Mouse (Mus musculus) forebrain, embryonic 13.5 days (tissue): ENCODE data around the gene Mroh2a. TPM values are rescaled to one million over a fixed set of nuclear protein-coding genes. Genes with fewer than 3 reads are reported as not detected.
A peak's percentile ranks its signal among the peaks of the same experiment; 100 is the strongest.

Experiments
- ATAC-seq: fragments of 200-750 bp; cut with Nextera tagmentation; 2 replicates; pipeline ENCODE4 v1.8.0; 2017
- H3K27ac ChIP-seq: fragments of 300-500 bp; sonication (generic); 2 replicates; pipeline ENCODE4 v1.5.1; 2015; ENCODE audit warnings: inconsistent platforms, mild to moderate bottlenecking, moderate library complexity
- H3K27me3 ChIP-seq: fragments of 300-500 bp; sonication (generic); 2 replicates; pipeline ENCODE4 v1.6.1; 2015; ENCODE audit warnings: mild to moderate bottlenecking, inconsistent platforms
- H3K36me3 ChIP-seq: fragments of 300-500 bp; sonication (generic); 2 replicates; pipeline ENCODE4 v1.6.1; 2015; ENCODE audit warnings: mild to moderate bottlenecking, inconsistent platforms; ENCODE audit not compliant: poor library complexity, severe bottlenecking
- H3K4me1 ChIP-seq: fragments of 300-500 bp; sonication (generic); 2 replicates; pipeline ENCODE4 v1.6.1; 2015; ENCODE audit warnings: inconsistent platforms
- H3K4me2 ChIP-seq: fragments of 300-500 bp; sonication (generic); 2 replicates; pipeline ENCODE4 v1.6.1; 2015; ENCODE audit warnings: inconsistent platforms, mild to moderate bottlenecking, moderate library complexity
- H3K4me3 ChIP-seq: fragments of 300-500 bp; sonication (generic); 2 replicates; pipeline ENCODE4 v1.5.1; 2015; ENCODE audit warnings: mild to moderate bottlenecking, inconsistent platforms
- H3K9ac ChIP-seq: fragments of 300-500 bp; sonication (generic); 2 replicates; pipeline ENCODE4 v1.6.1; 2015; ENCODE audit warnings: mild to moderate bottlenecking, inconsistent platforms
- H3K9me3 ChIP-seq: fragments of 300-500 bp; sonication (generic); replicated peaks from 2 replicates; pipeline ENCODE4 v1.6.1; 2016; ENCODE audit warnings: inconsistent platforms
- WGBS: fragments of 180-500 bp; shearing (Covaris S2); methylation state at CpG from one replicate; pipeline ENCODE4 v1.1.7; 2015; 5-methylcytosine and 5-hydroxymethylcytosine counted together
- polyA plus RNA-seq: library from polyadenylated mRNA; unstranded; fragments of >200 nt; fragmentation: Nextera tagmentation; extraction: Ambion mirVana; gene quantifications from 2 replicates; pipeline ENCODE4 v1.2.1, GENCODE M21; 2015

Mroh2a gene
- polyA plus RNA-seq, 1 experiment from 2014 or later = 1.7 TPM

DNA sequence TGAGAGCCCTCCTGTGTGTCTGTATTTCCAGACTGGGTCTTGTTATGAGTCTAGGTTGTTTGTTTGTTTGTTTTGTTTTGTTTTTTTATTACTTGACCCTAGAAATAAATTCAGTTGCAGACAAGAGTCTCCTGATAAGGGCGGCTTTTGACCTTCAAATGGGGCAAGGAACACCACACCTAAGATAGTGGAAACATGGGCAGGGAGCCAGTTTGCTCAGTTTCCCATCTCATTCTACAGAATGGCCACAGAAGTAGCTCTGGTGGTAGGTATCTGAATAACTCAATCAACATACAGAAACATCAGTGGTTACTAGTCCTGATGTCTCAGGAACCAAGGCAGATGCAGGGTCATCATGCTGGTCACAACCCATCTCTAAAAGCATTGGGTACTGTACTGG is 67.9 kb downstream of the Mroh2a start:
- H3K27ac ChIP-seq = no peak overlapping the region
- H3K27me3 ChIP-seq = no peaks in the 10 kb centered on the region
- no peak overlapping the region for H3K4me3 ChIP-seq
- no peak overlapping the region for H3K4me2 ChIP-seq
- peaks cover 64% of the 10 kb centered on the region for H3K9me3 ChIP-seq
- no peaks in the 10 kb centered on the region for H3K4me1 ChIP-seq
- no peaks in the 10 kb centered on the region for H3K36me3 ChIP-seq
- WGBS = 21% methylated on average over 1 of the region's 1 CpGs
- no peak overlapping the region for H3K9ac ChIP-seq
- no peak for ATAC-seq

DNA sequence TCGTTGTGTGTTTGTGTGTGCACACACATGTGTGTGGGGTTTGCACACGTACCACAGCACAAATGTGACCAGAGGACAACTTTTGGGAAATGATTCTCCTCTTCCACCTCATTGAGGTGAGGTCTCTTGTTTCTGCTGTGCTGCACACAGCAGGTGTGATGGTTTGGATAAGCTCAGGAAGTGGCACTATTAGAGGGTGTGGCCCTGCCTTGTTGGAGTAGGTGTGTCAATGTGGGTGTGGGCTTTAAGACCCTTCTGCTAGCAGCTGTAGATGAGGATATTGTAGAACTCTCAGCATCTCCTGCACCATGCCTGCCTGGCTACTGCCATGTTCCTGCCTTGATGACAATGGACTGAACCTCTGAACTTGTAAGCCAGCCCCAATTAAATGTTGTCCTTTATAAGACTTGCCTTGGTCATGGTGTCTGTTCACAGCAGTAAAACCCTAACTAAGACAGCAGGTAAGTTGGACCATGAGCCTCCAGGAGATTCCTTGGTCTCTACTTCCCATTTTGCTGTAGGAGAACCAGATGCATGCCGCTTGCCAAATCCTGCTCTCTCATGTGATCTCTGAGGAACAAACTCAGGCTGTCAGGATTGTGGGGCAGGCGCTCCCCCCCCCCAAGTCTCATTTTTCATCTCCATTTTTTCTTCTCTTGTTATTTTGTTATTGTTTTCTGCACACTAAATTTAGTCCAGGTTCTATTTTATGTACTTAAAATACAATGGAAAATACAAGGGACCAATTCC is 69.6 kb downstream of the Mroh2a start:
- Histone ChIP-seq H3K9me3 (peaks cover 66% of the 10 kb centered on the region), H3K36me3 (no peaks in the 10 kb centered on the region), H3K27ac (no peak overlapping the region), H3K4me1 (no peaks in the 10 kb centered on the region), H3K9ac (no peak overlapping the region), H3K27me3 (no peaks in the 10 kb centered on the region), H3K4me2 (no peak overlapping the region), H3K4me3 (no peak overlapping the region)
- ATAC-seq = peak; percentile 16; the same call in 1 of the 2 replicates
- WGBS = 78% methylated on average over 4 of the region's 4 CpGs

DNA sequence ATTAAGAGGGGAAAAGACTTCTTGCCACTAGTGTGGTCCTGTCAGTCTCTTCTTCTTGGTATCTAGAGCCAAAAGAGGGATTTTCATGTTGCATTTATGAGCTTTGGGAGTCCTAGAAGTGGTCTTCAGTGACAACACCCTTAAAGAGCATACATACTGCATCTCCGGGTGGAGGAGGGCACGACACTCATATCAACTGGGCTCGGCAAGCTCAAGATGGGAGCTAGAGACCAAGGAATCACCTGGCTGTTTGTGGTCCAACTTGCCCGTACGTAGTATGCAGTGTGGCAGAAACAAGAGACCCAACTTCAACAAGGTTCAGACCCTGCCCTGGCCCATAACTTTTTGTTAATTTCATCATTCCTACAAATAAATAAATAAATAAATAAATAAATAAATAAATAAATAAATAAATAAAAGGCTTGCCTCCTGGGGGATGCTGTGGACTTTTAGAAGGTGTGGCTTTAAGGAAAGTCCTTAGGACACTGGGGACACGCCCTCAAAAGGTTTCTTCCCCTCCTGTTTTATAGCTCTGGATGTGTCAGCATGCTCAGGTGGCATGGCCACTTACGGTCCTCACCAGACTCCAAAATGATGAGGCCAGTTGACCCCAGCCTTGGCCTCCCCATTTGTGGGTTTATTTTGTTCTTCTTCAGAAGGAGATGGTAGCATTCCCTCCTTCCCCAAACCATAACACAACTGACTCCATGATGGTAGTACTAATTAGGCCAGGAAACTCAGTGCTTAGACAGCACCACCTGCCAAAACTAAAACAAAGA is 70.9 kb downstream of the Mroh2a start:
- Histone ChIP-seq H3K4me3 (no peak overlapping the region), H3K36me3 (no peaks in the 10 kb centered on the region), H3K4me2 (no peak overlapping the region), H3K9me3 (peaks cover 69% of the 10 kb centered on the region), H3K27me3 (no peaks in the 10 kb centered on the region), H3K27ac (no peak overlapping the region), H3K4me1 (no peaks in the 10 kb centered on the region), H3K9ac (no peak overlapping the region)
- ATAC-seq = no peak
- WGBS = 67% methylated on average over 7 of the region's 7 CpGs

DNA sequence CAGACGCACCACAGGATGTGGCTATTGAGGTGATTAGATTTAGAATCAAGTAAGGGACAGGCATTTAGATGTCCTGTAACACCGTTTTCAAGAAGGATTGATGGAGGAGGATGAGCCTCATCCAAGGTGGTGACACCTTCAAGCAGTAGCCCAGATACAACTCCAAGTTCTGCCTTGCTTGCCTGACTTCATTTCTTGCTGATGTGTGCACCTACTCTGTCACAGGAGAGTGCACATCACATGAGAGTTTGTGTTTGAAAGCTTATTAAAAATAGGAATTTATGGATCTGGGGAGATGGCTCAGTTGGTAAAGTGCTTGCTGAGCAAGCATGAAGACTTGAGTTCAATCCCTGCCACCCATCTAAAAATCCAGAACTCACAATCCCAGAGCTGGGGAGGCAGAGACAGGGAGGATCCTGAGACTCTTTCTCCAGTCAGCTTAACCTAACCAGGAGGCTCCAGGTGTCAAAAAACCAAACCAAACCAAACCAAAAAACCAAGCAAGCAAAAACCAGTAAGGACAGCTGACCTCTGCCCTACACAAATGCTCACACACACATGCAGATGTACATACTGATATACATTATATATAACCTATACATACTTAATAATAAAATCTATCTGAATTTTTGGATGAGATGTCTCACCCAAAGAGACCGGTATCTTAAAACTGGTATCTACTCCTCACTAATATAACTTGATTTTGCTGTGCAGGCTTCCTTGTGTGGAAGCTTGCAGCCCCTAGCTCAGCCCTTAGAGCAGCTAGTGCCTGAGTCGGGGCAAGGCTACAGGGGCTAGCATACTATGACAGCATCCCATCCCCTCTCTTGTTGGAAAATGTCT is 72.1 kb downstream of the Mroh2a start:
- Histone ChIP-seq H3K9me3 (peaks cover 79% of the 10 kb centered on the region), H3K9ac (no peak overlapping the region), H3K27me3 (no peaks in the 10 kb centered on the region), H3K4me3 (no peak overlapping the region), H3K36me3 (no peaks in the 10 kb centered on the region), H3K4me1 (no peaks in the 10 kb centered on the region), H3K27ac (no peak overlapping the region), H3K4me2 (no peak overlapping the region)
- WGBS = 63% methylated on average over 4 of the region's 4 CpGs
- ATAC-seq = no peak

DNA sequence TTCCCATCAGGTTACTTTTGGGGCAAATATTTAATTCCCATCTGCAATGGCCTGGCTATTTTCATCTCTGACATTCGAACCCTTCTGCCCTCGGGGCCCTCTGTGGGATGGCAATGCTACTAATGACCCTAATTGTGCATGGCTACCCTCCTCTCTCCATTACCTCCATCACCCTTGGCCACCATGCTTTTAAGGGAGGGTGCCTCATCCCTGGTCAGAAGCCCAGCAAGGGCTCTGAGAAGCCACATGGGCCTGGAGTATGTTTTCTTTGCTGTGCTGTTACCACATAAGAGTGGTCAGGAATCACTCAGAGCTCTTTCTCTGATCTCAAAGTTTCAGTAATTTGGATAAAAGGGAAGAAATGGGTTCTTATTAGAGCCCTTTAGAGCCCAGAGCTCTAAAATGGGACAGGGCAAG is 72.8 kb downstream of the Mroh2a start:
- Histone ChIP-seq H3K27me3 (no peaks in the 10 kb centered on the region), H3K4me3 (no peak overlapping the region), H3K27ac (no peak overlapping the region), H3K9ac (no peak overlapping the region), H3K36me3 (no peaks in the 10 kb centered on the region), H3K4me1 (no peaks in the 10 kb centered on the region), H3K4me2 (no peak overlapping the region), H3K9me3 (peaks cover 81% of the 10 kb centered on the region)
- no peak for ATAC-seq
- 84% methylated on average over 2 of the region's 2 CpGs for WGBS

DNA sequence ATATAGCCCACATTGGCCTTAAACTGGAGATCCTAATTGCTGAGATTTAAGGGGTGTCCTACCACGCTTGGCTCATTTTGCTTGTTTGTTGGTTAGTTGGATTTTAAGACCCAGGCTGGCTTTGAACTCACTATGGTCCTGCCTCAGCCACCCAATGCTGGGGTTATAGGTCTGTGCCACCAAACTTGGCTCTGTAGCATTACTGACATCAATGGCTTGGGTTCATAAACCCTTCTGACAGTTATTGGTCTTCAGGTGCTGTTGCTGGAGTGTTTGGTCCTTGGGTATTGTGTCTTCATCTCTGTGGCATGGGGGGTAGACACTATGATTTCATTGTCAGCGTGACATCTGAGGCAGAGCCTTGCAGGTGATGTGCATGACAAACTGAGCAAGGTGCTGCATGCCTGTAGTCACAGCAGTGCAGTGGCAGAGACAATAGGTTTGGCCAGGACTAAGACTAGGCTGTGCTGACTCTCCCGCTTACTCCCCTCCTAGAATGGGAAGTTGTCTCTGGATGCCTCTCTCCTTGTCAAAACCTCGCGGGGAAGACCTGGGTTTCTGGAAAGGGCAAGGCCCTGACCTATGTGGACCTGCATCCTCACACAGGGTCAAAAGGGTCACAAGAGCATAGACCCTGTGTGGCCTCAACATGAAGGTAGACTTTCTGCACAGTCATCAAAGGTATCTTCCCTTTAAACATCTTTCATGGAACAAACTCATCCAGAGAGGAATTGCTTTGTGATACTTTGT is 73.7 kb downstream of the Mroh2a start:
- Histone ChIP-seq H3K4me1 (no peaks in the 10 kb centered on the region), H3K4me2 (no peak overlapping the region), H3K27me3 (no peaks in the 10 kb centered on the region), H3K4me3 (no peak overlapping the region), H3K27ac (no peak overlapping the region), H3K9me3 (peaks cover 87% of the 10 kb centered on the region), H3K9ac (no peak overlapping the region), H3K36me3 (no peaks in the 10 kb centered on the region)
- ATAC-seq = peak; percentile 20; the same call in 1 of the 2 replicates
- WGBS = 41% methylated on average over 5 of the region's 5 CpGs

DNA sequence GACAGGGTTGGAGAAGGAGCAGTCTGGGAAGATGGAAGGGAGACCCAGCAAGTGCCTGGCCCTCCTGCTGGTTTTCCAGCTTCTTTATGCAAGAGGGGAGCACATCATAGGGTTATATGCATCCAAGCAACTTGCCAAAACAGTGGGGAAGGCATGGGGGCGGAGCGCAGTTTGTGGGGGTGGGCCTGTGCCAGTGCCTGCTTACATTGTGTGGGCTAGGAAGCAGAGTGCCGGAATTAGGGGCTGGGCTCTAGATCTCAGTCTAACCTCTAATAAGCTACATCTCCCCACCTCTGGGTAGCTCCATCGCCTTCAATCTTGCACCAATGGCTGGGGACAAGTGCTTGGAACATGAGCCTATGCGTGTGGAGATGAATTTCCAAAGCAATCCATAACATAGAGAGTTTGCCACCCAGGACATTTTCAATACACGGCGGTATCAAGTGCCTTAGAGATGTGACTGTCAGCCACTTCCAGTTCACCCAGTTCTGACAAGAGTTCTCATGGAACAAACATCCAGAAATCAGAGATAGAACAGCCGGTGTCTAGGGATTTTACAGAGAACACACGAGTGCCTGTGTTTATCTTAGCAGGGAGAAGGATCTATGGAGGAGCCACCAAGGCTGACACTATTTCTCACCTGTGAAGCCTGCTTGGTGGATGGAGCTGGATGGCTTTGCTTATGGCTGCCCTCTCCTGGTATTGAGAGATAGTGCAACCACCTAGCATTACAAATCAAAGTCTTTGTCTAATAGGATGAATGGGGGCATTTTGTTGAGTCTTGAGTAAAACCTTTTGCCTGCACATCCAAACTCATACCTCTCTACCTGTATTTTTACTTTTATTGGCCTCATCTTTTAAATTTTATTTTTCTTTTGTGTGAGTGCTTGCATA is 74.6 kb downstream of the Mroh2a start:
- no peak overlapping the region for H3K27ac ChIP-seq
- WGBS = 71% methylated on average over 9 of the region's 9 CpGs
- H3K9ac ChIP-seq = no peak overlapping the region
- H3K4me3 ChIP-seq = no peak overlapping the region
- no peak overlapping the region for H3K4me2 ChIP-seq
- no peaks in the 10 kb centered on the region for H3K36me3 ChIP-seq
- no peaks in the 10 kb centered on the region for H3K4me1 ChIP-seq
- ATAC-seq = 0 out of 2 replicates have a peak, but pooled peaks have one; percentile 9
- no peaks in the 10 kb centered on the region for H3K27me3 ChIP-seq
- peaks cover 86% of the 10 kb centered on the region for H3K9me3 ChIP-seq

DNA sequence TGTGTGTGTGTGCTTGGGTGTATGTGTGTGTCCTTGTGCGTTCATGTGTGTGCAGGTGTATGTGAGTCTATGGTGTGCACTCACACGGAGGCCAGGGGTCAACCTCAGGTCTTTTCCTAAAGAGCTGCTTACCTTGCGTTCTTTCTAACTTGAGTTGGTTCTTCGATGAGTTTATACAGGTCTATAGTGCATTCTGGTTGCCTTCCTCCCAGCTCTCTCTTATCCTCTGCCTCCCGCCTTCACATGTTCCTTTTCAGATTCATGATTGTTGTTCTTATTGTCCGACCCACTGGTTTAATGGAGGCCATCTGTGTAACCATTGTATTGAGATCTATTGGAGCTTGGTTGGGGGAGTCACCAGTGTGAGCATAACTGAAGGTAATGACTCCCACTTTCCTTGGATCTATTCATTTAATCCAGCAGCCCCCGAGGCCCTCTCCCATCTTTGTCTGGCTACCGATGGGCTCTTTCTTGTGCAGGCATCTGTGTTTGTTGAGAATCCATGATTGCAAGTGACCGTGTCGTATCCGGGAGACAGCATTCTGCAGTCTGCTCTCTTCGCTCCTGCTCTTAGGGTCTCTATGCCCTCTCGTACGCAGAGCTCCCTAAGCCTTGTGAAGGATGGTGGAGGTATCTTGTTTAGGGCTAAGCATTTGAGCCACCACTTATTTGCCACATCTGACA is 75.4 kb downstream of the Mroh2a start:
- Histone ChIP-seq H3K36me3 (no peaks in the 10 kb centered on the region), H3K9ac (no peak overlapping the region), H3K9me3 (peaks cover 91% of the 10 kb centered on the region), H3K4me3 (no peak overlapping the region), H3K4me1 (no peaks in the 10 kb centered on the region), H3K27me3 (no peaks in the 10 kb centered on the region), H3K27ac (no peak overlapping the region), H3K4me2 (no peak overlapping the region)
- 65% methylated on average over 14 of the region's 14 CpGs for WGBS
- ATAC-seq = no peak

DNA sequence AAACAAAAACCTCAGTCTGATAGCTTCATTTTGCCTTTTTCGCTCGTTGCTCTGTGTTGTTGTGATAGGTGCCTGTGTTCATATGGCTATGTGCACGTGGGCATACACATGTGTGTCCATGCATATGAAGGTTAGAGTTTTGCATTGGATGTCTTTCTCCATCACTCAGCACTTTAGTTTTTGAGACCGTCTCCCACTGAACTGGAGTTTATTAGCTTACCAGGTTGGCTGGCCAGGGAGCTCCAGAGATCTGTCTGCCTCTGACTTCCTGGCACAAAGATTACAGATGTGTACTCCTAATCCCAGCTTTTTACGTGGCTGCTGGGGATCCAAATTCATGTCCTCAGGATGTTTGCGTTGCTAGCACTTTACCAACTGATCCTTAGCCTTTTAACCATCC is 77.0 kb downstream of the Mroh2a start:
- Histone ChIP-seq H3K36me3 (no peaks in the 10 kb centered on the region), H3K27ac (no peak overlapping the region), H3K4me2 (no peak overlapping the region), H3K9ac (no peak overlapping the region), H3K27me3 (no peaks in the 10 kb centered on the region), H3K9me3 (peaks cover 92% of the 10 kb centered on the region), H3K4me1 (no peaks in the 10 kb centered on the region), H3K4me3 (no peak overlapping the region)
- no peak for ATAC-seq
- WGBS = 66% methylated on average over 6 of the region's 6 CpGs

DNA sequence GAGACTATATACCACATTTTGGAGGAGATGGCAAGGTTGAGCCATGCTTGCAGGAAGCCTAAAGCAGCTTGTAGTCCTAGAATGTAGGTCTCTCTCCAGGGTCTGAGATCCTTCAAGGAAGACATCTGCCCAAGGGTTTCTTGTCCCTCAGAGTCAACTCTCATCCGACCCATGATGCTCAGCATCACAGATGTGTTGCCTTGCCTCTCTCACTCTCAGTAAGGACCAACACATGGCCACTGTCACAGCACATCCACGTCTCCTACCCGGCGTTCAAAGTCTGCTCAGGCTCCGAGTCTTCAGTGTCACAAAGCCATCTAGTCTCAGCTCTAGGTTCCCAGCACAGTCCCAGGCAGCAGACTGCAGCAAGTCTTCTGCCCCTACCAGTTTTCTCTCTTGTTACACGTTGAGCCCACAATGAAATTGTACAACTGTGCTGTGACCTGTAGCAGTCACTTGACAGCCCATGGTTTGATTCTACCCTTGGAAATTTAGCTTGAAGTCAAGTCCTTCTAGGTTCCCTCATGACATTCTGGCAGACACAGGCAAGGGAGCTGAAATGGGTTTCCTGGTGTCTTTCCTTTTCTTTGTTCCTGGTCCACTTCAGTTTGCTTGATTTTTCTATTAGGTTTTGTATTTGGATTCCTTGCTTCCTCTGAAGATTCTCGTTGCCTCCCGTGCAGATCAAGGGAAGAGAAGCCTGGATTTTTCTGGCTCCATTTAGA is 77.6 kb downstream of the Mroh2a start:
- WGBS = 57% methylated on average over 8 of the region's 8 CpGs
- no peak overlapping the region for H3K4me3 ChIP-seq
- no peak overlapping the region for H3K9ac ChIP-seq
- H3K27me3 ChIP-seq = no peaks in the 10 kb centered on the region
- no peak for ATAC-seq
- H3K9me3 ChIP-seq = peaks cover 93% of the 10 kb centered on the region
- H3K4me2 ChIP-seq = no peak overlapping the region
- H3K4me1 ChIP-seq = no peaks in the 10 kb centered on the region
- H3K27ac ChIP-seq = no peak overlapping the region
- H3K36me3 ChIP-seq = no peaks in the 10 kb centered on the region
